Mouse (Mus musculus) G1E (cell line): ENCODE data around the gene Cep290. TPM values are rescaled to one million over a fixed set of nuclear protein-coding genes. Genes with fewer than 3 reads are reported as not detected.
A peak's percentile ranks its signal among the peaks of the same experiment; 100 is the strongest.

Experiments used
- ATAC-seq: 2 replicates; pipeline ENCODE4 v1.8.0; 2016; ENCODE audit warnings: mild to moderate bottlenecking; ENCODE audit not compliant: insufficient number of reproducible peaks, poor library complexity, low FRiP score, severe bottlenecking; ENCODE audit errors: extremely low read depth
- DNase-seq: peaks from one replicate; pipeline ENCODE4 v3.0.0; 2012; ENCODE audit warnings: low spot score
- H3K27me3 ChIP-seq: 2 replicates; pipeline ENCODE4 v1.6.1; 2012; ENCODE audit warnings: mild to moderate bottlenecking, low read length, inconsistent platforms; ENCODE audit not compliant: insufficient read depth
- H3K36me3 ChIP-seq: replicated peaks from 2 replicates; pipeline ENCODE3; 2012; ENCODE audit warnings: mild to moderate bottlenecking, inconsistent platforms
- H3K4me1 ChIP-seq: 2 replicates; pipeline ENCODE4 v1.6.1; 2012; ENCODE audit warnings: low read depth, low read length, inconsistent platforms, mixed read lengths; ENCODE audit not compliant: insufficient read depth
- H3K4me3 ChIP-seq: 2 replicates; pipeline ENCODE4 v1.5.1; 2012; ENCODE audit warnings: low read depth, mild to moderate bottlenecking, inconsistent platforms, low read length, moderate library complexity, mixed read lengths
- H3K9me3 ChIP-seq: replicated peaks from 2 replicates; pipeline ENCODE4 v1.6.1; 2012; ENCODE audit warnings: inconsistent platforms
- CTCF ChIP-seq: IDR thresholded peaks from 2 replicates; pipeline ENCODE4 v1.5.1; 2012; ENCODE audit warnings: low read depth, low read length, inconsistent platforms, mixed read lengths
- GATA1 ChIP-seq: IDR thresholded peaks from 2 replicates; pipeline ENCODE4 v1.6.1; 2012; ENCODE audit warnings: borderline replicate concordance, low read length, inconsistent platforms, mixed read lengths
- GATA2 ChIP-seq: IDR thresholded peaks from 2 replicates; pipeline ENCODE4 v1.6.1; 2012; ENCODE audit warnings: low read depth, low read length, inconsistent platforms, borderline replicate concordance
- POLR2AphosphoS5 ChIP-seq: IDR thresholded peaks from 2 replicates; pipeline ENCODE4 v1.6.1; 2012; ENCODE audit warnings: low read depth, low read length, inconsistent platforms; ENCODE audit not compliant: insufficient replicate concordance
- TAL1 ChIP-seq: conservative IDR thresholded peaks from 2 replicates; pipeline ENCODE4 v1.6.1; 2012; ENCODE audit warnings: low read depth, low read length, inconsistent platforms, mixed read lengths
- polyA plus RNA-seq: library from polyadenylated mRNA; stranded (reverse); fragments of >175 nt; gene quantifications from 2 replicates; pipeline ENCODE4 v1.2.3, GENCODE M21; 2012
- total RNA-seq, 2 experiments: library from RNA; stranded (forward) in 1 of 2; stranded (reverse) in 1 of 2; fragments of 200-1000 nt in 1 of 2; fragments of >200 nt in 1 of 2; fragmentation: Nextera tagmentation in 1 of 2; gene quantifications; 2 replicates each; pipeline ENCODE4 v1.2.3; 2014 to 2017

Cep290 gene
- total and polyA plus RNA-seq, 3 experiments, result 1.0 to 49.4 (median 28.6) TPM

DNA sequence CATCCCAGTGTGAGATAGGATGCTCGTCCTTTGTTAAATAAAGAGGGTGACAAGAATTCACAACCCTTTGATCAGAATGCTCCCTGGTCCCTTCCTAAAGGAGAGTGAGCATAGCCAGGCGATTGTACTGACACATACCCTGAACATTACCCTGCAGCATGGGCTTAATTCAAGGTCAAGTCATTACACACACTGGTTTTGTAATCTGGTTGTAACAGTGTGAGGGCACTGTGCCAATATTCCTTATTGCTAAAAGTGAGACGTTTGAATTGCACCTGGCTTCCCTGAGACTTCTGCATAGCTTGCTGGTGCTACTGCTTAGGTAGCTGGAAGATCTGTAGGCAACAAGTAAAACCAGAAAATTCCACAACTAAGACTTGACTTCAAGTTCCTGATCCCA lies 96.8 kb downstream of the Cep290 start:
- peaks cover 28% of the 10 kb centered on the region for H3K36me3 ChIP-seq
- DNase-seq, result no peak
- no peak overlapping the region for H3K4me3 ChIP-seq
- H3K9me3 ChIP-seq, result no peaks in the 10 kb centered on the region
- H3K27me3 ChIP-seq, result no peaks in the 10 kb centered on the region
- ATAC-seq, result no peak
- peaks cover 14% of the 10 kb centered on the region for H3K4me1 ChIP-seq
- no peak for TF ChIP-seq TAL1

DNA sequence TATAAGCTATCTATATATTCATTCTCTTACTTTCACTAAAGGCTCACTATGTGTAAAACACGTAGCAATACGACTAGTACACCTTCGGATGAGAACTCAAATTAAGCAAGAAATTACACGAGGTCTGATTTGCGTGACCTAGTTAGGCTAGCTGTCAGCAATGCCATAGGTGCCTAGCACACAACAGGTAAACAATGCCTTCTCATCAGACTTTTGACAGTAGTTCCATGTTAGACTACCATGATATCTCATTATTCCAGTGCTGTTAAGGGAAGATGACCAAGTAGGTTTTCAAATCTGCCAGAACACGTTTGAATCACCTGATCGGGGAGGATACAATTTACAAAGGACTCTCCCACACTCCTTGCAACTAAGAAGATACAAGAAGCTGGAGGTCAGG lies 101.2 kb downstream of the Cep290 start:
- peaks cover 14% of the 10 kb centered on the region for H3K4me1 ChIP-seq
- DNase-seq (no peak), ATAC-seq (peak; percentile 4; the same call in 1 of the 2 replicates)
- peak overlapping the region; percentile 89 for H3K4me3 ChIP-seq
- H3K9me3 ChIP-seq, result no peaks in the 10 kb centered on the region
- TF ChIP-seq CTCF, result no peak
- TF ChIP-seq POLR2AphosphoS5, result no peak
- TF ChIP-seq GATA2, result no peak
- no peak for TF ChIP-seq GATA1
- TF ChIP-seq TAL1, result no peak
- H3K36me3 ChIP-seq, result peaks cover 28% of the 10 kb centered on the region
- no peaks in the 10 kb centered on the region for H3K27me3 ChIP-seq

DNA sequence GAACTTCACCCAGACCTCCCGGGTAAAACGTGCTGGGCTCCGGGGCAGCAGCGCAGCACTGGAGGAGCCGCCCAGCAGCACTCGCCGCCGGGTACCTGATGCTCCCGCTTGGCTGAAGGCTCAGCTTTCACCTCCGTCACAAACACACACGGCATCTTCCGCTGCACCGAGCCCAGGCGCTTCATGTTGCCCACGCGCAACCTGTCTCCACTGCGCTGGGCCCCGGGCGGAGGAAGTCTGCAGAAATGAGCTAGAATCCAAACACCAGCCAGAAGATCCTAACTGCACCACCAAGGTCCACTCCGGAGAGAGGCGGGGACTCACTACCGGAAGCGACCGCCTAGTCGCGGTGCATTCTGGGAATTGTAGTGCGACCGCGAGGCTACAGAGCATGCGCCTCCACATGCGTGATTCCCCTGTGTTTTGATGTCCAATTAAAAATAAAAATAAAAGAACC lies 101.6 kb downstream of the Cep290 start:
- Histone ChIP-seq H3K36me3 (peaks cover 27% of the 10 kb centered on the region), H3K27me3 (no peaks in the 10 kb centered on the region), H3K9me3 (no peaks in the 10 kb centered on the region), H3K4me1 (peaks cover 14% of the 10 kb centered on the region), H3K4me3 (peak overlapping the region; percentile 89)
- ATAC-seq (peak; percentile 91), DNase-seq (peak; percentile 85)
- TF ChIP-seq CTCF (no peak), GATA2 (no peak), TAL1 (no peak), POLR2AphosphoS5 (no peak), GATA1 (no peak)

DNA sequence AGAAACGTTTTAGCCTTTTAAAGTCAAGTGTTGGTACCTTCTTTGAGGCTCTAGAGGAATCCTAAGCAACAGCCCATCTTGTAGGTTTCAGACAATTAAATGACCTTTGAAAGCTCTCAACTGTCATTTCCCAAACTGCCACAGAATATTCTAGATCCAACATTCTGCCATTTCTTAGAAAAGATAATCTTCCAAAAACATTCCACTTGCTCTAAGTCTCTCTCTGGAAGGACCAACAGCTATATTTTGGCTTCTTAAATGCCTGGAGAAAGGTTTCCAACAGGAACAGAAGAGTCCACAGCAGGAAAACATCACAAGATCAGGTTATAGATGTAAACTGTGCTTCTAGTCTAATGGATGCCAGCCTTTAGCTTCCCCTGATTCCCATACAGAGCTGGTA lies 103.0 kb downstream of the Cep290 start, which contains the start of the genes 4930430F08Rik and 1700017N19Rik:
TSS of gene 4930430F08Rik (minus strand) at position 101 of the 400 bp plus-strand sequence.
TSS of gene 1700017N19Rik (plus strand) at position 162 of the 400 bp plus-strand sequence.
- TF ChIP-seq TAL1, result no peak
- DNase-seq (no peak), ATAC-seq (no peak)
- Histone ChIP-seq H3K36me3 (peaks cover 17% of the 10 kb centered on the region), H3K4me3 (peak within 1 kb of the TSS; percentile 89; the same call in 1 of the 2 replicates), H3K4me1 (peaks cover 14% of the 10 kb centered on the region), H3K27me3 (no peaks in the 10 kb centered on the region), H3K9me3 (no peaks in the 10 kb centered on the region)

GRCm38 (mm10) chr10:100598339-100598738 lies 111.0 kb downstream of the Cep290 start:
- TF ChIP-seq POLR2AphosphoS5 (no peak), GATA2 (no peak), CTCF (no peak), GATA1 (no peak), TAL1 (no peak)
- ATAC-seq (no peak), DNase-seq (no peak)
- H3K4me1 ChIP-seq, result no peaks in the 10 kb centered on the region
- H3K36me3 ChIP-seq, result no peaks in the 10 kb centered on the region
- no peaks in the 10 kb centered on the region for H3K9me3 ChIP-seq
- H3K27me3 ChIP-seq, result peaks cover 19% of the 10 kb centered on the region; the same call in 1 of the 2 replicates
- no peak overlapping the region for H3K4me3 ChIP-seq

DNA sequence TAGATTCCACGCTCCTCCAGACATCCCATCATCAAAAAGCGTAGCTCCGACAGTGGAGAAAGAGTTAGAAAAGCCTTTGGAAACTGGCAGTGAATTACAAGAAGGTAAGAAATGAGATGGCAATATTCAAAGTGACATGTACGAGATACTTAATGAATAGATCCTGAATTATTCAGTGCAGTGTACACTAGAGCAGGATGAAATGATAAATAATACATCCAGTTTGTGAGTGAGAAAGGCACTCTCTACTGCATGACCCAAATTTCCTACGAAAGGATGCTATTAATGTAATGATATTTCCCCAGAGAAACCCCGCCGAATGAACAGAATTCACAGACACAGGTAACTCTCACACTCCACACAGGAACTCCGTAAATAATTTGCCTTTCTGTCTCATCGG lies 116.2 kb downstream of the Cep290 start:
- peaks cover 12% of the 10 kb centered on the region; the same call in 1 of the 2 replicates for H3K27me3 ChIP-seq
- no peaks in the 10 kb centered on the region for H3K9me3 ChIP-seq
- no peaks in the 10 kb centered on the region for H3K4me1 ChIP-seq
- TF ChIP-seq CTCF (no peak), POLR2AphosphoS5 (no peak), GATA2 (no peak), TAL1 (no peak), GATA1 (no peak)
- ATAC-seq (no peak), DNase-seq (no peak)
- no peaks in the 10 kb centered on the region for H3K36me3 ChIP-seq
- no peak overlapping the region for H3K4me3 ChIP-seq

DNA sequence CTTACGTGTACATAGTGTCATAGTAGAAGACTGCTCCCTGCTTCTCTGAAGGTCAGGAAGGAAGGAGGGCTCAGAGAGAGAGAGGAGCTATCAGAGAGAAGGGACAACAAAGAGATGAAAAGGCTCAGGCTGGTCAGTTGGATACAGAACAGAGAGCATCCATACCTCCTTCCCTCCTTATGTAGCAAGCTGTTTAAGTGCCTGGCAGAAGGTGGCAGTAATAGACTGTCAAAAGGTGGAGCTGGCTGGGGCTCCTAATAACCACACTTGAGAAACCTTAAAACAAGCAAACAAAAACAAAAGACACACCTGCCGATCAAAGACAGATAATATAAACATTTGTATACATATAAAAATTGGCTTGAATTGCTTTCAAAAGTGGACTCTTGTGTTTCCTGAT lies 116.9 kb downstream of the Cep290 start:
- ATAC-seq, result no peak; the same call in 1 of the 2 replicates
- no peak for TF ChIP-seq GATA1

More for the DNA sequence above, 116.9 kb downstream of the Cep290 start:
- Histone ChIP-seq H3K9me3 (no peaks in the 10 kb centered on the region), H3K27me3 (peaks cover 7% of the 10 kb centered on the region; the same call in 1 of the 2 replicates), H3K4me1 (no peaks in the 10 kb centered on the region), H3K36me3 (no peaks in the 10 kb centered on the region), H3K4me3 (no peak overlapping the region)
- no peak for DNase-seq
